Mouse (Mus musculus) embryonic facial prominence, embryonic 11.5 days (tissue): ENCODE measurements at regions not wholly inside any gene's neighbourhood (a gene's known extent, or its start where the extent isn't known, plus 50 kb on each side); places are given as distances from the start of the nearest gene placed in this dataset.

Experiments
- ATAC-seq: fragments of 200-750 bp; cut with Nextera tagmentation; replicated peaks from 2 replicates; pipeline ENCODE4 v1.8.0; 2017; ENCODE audit warnings: low read depth; ENCODE audit not compliant: insufficient number of reproducible peaks, low FRiP score, low TSS enrichment
- DNase-seq: peaks from one replicate; pipeline ENCODE4 v3.0.0-alpha.2; 2015; ENCODE audit warnings: low spot score
- H3K27ac ChIP-seq: fragments of 300-500 bp; sonication (generic); replicated peaks from 2 replicates; pipeline ENCODE4 v1.5.1; 2014; ENCODE audit warnings: mild to moderate bottlenecking, low read depth, low read length, control low read depth
- H3K27me3 ChIP-seq: fragments of 300-500 bp; sonication (generic); 2 replicates; pipeline ENCODE4 v1.6.1; 2014; ENCODE audit warnings: mild to moderate bottlenecking, low read length, moderate library complexity, mixed read lengths; ENCODE audit not compliant: control insufficient read depth, insufficient read depth
- H3K36me3 ChIP-seq: fragments of 300-500 bp; sonication (generic); replicated peaks from 2 replicates; pipeline ENCODE4 v1.6.1; 2014; ENCODE audit warnings: low read depth, mild to moderate bottlenecking, low read length, moderate library complexity, mixed read lengths; ENCODE audit not compliant: control insufficient read depth, insufficient read depth
- H3K4me1 ChIP-seq: fragments of 300-500 bp; sonication (generic); 2 replicates; pipeline ENCODE4 v1.6.1; 2014; ENCODE audit warnings: low read length, mixed read lengths; ENCODE audit not compliant: control insufficient read depth, insufficient read depth
- H3K4me2 ChIP-seq: fragments of 300-500 bp; sonication (generic); 2 replicates; pipeline ENCODE4 v1.6.1; 2014; ENCODE audit warnings: low read depth, mild to moderate bottlenecking, control low read depth, low read length, moderate library complexity
- H3K4me3 ChIP-seq: fragments of 300-500 bp; sonication (generic); 2 replicates; pipeline ENCODE4 v1.5.1; 2014; ENCODE audit warnings: low read depth, low read length, control low read depth
- H3K9ac ChIP-seq: fragments of 300-500 bp; sonication (generic); replicated peaks from 2 replicates; pipeline ENCODE4 v1.6.1; 2014; ENCODE audit warnings: mild to moderate bottlenecking, control low read depth, low read length
- H3K9me3 ChIP-seq: fragments of 300-500 bp; sonication (generic); replicated peaks from 2 replicates; pipeline ENCODE4 v1.6.1; 2016; ENCODE audit warnings: mild to moderate bottlenecking, low read length, inconsistent platforms, mixed read lengths; ENCODE audit not compliant: control insufficient read depth
- WGBS: fragments of 180-500 bp; shearing (Covaris S2); extraction: QIAGEN DNeasy Blood & Tissue Kit; methylation state at CpG from one replicate; pipeline ENCODE4 v1.1.7; 2014; 5-methylcytosine and 5-hydroxymethylcytosine counted together

- DNase-seq, result no peak
- no peaks in the 10 kb centered on the region for H3K36me3 ChIP-seq
- H3K9me3 ChIP-seq, result no peaks in the 10 kb centered on the region
- no peak overlapping the region for H3K4me2 ChIP-seq
- H3K9ac ChIP-seq, result no peak overlapping the region
- no peak for ATAC-seq
- no peaks in the 10 kb centered on the region for H3K4me1 ChIP-seq
- H3K4me3 ChIP-seq, result no peak overlapping the region
- H3K27me3 ChIP-seq, result no peaks in the 10 kb centered on the region
- H3K27ac ChIP-seq, result no peak overlapping the region
Observed at GRCm38 (mm10) chr13:71179083-71179482, 337.5 kb upstream of the Adamts16 start.

- H3K4me1 ChIP-seq, result no peaks in the 10 kb centered on the region
- no peak overlapping the region for H3K9ac ChIP-seq
- no peak overlapping the region for H3K4me2 ChIP-seq
- ATAC-seq, result no peak
- H3K27me3 ChIP-seq, result no peaks in the 10 kb centered on the region
- no peak overlapping the region for H3K27ac ChIP-seq
- DNase-seq, result no peak
- no peaks in the 10 kb centered on the region for H3K9me3 ChIP-seq
- no peak overlapping the region for H3K4me3 ChIP-seq
- no peaks in the 10 kb centered on the region for H3K36me3 ChIP-seq
Observed at GRCm38 (mm10) chr13:71174335-71174734, 332.7 kb upstream of the Adamts16 start.

- 51% methylated on average over 3 of the region's 3 CpGs for WGBS
- Histone ChIP-seq H3K4me3 (no peak overlapping the region), H3K27me3 (no peaks in the 10 kb centered on the region), H3K27ac (no peak overlapping the region), H3K36me3 (no peaks in the 10 kb centered on the region), H3K4me1 (no peaks in the 10 kb centered on the region), H3K9ac (no peak overlapping the region), H3K4me2 (no peak overlapping the region), H3K9me3 (no peaks in the 10 kb centered on the region)
- DNase-seq (no peak), ATAC-seq (no peak)
Observed at GRCm38 (mm10) chr13:71166226-71166625, 324.6 kb upstream of the Adamts16 start.

GRCm38 (mm10) chr13:71165096-71165920, 323.7 kb upstream of the Adamts16 start:
- no peak overlapping the region for H3K4me3 ChIP-seq
- H3K27me3 ChIP-seq, result no peaks in the 10 kb centered on the region
- H3K9ac ChIP-seq, result no peak overlapping the region
- DNase-seq (peak; percentile 15), ATAC-seq (peak; percentile 65; the same call in 1 of the 2 replicates)
- 67% methylated on average over 20 of the region's 20 CpGs for WGBS
- no peaks in the 10 kb centered on the region for H3K4me1 ChIP-seq
- no peak overlapping the region for H3K27ac ChIP-seq
- H3K9me3 ChIP-seq, result no peaks in the 10 kb centered on the region
- no peak overlapping the region for H3K4me2 ChIP-seq
- no peaks in the 10 kb centered on the region for H3K36me3 ChIP-seq

- Histone ChIP-seq H3K4me3 (no peak overlapping the region), H3K4me2 (no peak overlapping the region), H3K9me3 (no peaks in the 10 kb centered on the region), H3K27ac (no peak overlapping the region), H3K4me1 (no peaks in the 10 kb centered on the region), H3K36me3 (no peaks in the 10 kb centered on the region), H3K9ac (no peak overlapping the region), H3K27me3 (no peaks in the 10 kb centered on the region)
- WGBS, result 94% methylated on average over 2 of the region's 2 CpGs
- ATAC-seq, result no peak
- DNase-seq, result no peak
Observed at GRCm38 (mm10) chr13:71164012-71164411, 322.4 kb upstream of the Adamts16 start.

GRCm38 (mm10) chr13:71162952-71163351, 321.3 kb upstream of the Adamts16 start:
- no peak for DNase-seq
- no peak for ATAC-seq
- H3K4me1 ChIP-seq, result no peaks in the 10 kb centered on the region
- H3K27ac ChIP-seq, result no peak overlapping the region
- no peak overlapping the region for H3K4me3 ChIP-seq
- no peak overlapping the region for H3K4me2 ChIP-seq
- 65% methylated on average over 2 of the region's 2 CpGs for WGBS
- H3K9ac ChIP-seq, result no peak overlapping the region
- no peaks in the 10 kb centered on the region for H3K36me3 ChIP-seq
- no peaks in the 10 kb centered on the region for H3K27me3 ChIP-seq
- no peaks in the 10 kb centered on the region for H3K9me3 ChIP-seq

- H3K9me3 ChIP-seq, result no peaks in the 10 kb centered on the region
- 42% methylated on average over 13 of the region's 13 CpGs for WGBS
- ATAC-seq, result peak; percentile 92
- H3K27ac ChIP-seq, result no peak overlapping the region
- no peak overlapping the region for H3K9ac ChIP-seq
- no peak overlapping the region for H3K4me2 ChIP-seq
- DNase-seq, result peak; percentile 50
- H3K4me1 ChIP-seq, result no peaks in the 10 kb centered on the region
- no peaks in the 10 kb centered on the region for H3K36me3 ChIP-seq
- H3K27me3 ChIP-seq, result no peaks in the 10 kb centered on the region
- H3K4me3 ChIP-seq, result no peak overlapping the region
Observed at GRCm38 (mm10) chr13:71158300-71158860, 316.8 kb upstream of the Adamts16 start.

GRCm38 (mm10) chr13:71157656-71158299, 316.2 kb upstream of the Adamts16 start:
- H3K4me3 ChIP-seq, result no peak overlapping the region
- H3K9ac ChIP-seq, result no peak overlapping the region
- no peak overlapping the region for H3K4me2 ChIP-seq
- H3K36me3 ChIP-seq, result no peaks in the 10 kb centered on the region
- H3K27me3 ChIP-seq, result no peaks in the 10 kb centered on the region
- no peak for ATAC-seq
- H3K27ac ChIP-seq, result no peak overlapping the region
- H3K9me3 ChIP-seq, result no peaks in the 10 kb centered on the region
- DNase-seq, result no peak
- H3K4me1 ChIP-seq, result no peaks in the 10 kb centered on the region
- WGBS, result 63% methylated on average over 14 of the region's 14 CpGs
